Mouse (Mus musculus) embryo, embryonic 9.5 days (tissue): ENCODE results near the gene Krt12.

Source experiments
- DNase-seq: peaks from one replicate; pipeline ENCODE4 v3.0.0-alpha.2; 2017; ENCODE audit errors: extremely low spot score

Gene Krt12

DNA sequence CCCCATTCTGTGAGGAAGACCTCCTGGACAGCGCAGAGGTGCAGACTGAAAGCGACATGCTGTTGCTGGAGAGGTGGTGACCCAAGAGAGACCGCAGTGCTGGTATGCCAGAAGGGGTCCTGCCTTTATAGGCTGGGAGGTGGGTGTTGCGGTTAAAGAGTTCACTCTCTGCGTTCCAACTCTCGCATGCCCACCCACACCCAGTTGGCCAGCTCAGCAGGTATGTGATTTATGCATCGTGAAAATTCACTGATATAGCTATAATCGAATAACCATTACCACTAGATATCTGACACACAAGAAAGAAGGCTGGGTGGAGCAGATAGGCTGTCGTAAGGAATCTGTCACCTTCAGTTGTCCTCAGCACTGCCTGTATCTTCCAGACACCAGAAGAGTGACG, at the start of gene Krt12:
Krt12 (minus strand) TSS at position 101 of the 400 bp plus-strand sequence.
- no peak for DNase-seq

DNA sequence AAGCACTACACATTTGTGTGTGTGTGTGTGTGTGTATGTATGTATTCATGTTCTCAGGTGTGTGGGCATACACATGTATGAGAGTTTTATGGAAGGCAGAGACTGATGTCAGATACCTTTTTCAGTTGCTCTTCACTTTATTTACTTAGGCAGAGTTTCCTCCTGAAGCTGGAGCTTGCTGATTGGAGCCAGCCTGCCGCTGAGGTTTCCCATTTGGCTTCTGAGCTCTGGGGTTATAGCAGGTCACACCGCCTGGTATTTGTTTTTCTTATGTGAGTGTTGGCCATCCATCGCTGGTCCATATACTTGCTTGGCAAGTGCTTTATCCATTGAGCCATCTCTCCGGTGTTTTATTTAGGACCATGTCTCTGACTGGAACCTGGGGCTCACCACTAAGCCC, 47.2 kb upstream of the Krt12 start:
- DNase-seq: no peak

DNA sequence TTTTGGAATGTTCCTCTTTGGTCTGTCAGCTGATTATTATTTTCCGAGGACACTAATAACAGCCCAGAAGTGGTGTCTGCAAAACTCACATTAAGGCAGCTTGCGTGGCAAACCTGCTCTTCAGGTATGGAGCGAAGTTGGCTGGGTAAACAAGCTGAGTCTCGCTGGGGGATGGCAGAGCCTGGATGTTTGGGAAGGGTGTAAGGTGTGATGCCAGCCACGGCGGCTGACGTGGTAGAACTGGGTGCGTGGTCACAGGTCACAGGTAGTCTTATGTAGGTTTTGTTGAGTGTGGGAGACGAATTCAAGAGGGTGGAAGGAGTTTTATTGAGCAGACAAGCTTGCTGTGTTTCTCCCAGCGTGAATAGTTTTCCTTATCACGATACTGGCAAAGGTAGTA, 46.5 kb upstream of the Krt12 start:
- DNase-seq: no peak

DNA sequence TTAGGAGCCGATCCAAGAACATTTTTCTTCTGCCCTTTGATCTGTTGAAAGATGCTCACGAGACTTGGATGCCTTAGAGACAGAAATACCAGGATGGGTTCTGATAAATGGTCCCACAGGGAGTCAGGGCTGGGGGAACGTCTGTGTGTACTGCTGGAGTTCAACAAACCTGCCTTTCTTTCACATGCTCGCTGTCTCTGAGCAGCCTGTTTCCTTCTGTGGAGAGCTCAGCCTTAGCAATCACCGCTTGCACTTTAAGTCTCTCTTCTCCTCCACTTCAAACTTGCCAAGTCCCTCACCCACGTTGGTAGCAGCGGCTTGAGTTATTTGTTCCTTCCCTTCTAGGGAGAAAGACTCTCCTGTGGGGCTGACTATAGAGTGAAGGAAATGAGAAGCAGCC, 44.3 kb upstream of the Krt12 start:
- DNase-seq: no peak

DNA sequence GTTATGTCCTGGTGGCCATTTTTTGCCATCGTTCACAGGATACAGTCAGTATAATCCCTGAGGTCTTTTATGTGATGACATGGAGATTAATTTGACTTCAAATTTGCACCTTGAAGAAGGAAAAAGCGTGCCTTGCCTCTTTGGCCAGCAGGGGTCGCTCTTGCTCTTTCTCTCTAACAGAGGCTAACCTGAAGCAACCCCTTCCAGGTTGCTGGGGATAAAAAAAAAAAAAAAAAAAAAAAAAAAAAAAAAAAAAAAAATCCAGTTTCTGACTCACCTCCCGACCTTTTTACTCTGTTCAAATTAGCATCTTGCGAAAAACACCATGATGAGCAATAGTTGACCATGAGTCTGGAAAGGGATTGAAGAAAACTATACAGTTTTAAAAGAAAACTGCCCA, 42.8 kb upstream of the Krt12 start:
- DNase-seq: peak; percentile 78

DNA sequence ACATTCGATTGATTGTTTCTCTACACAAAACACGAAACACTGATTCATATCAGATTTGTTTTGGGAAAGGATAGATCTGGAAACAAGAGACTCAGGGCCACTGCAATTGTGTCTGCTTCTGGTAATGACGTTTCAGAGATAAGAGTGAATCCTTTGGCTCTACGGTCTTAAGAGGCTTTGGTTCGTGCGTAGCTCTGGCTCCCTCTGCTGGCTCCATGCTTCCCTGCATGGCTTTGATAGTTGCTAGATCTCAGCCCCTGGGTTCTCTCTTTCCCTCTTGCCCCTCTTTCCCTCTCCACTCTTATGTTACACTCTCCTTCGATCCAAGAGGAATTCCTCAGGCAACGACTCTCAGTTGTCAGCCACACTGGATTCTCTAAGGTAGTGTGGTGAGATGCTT, 41.1 kb upstream of the Krt12 start:
- DNase-seq: peak; percentile 68

DNA sequence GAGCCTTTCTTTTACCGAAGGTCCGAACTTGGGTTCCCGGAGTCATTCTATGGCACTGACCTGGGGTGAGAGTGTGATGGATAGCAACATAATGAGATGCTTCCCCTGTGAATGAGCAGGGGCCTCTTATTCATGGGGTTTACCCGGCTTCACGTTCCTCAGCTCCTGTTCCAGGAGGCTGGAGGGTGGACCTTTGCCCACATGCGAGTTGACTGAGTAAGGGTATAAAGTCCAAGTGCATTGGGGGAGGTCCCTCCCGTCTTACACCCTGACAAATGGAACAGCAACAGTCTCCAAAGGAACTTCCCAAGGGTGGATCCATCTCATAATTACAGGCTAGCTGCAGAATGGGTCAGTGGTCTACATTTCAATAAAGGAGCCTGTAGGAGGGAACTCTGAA, 39.7 kb upstream of the Krt12 start:
- no peak for DNase-seq

DNA sequence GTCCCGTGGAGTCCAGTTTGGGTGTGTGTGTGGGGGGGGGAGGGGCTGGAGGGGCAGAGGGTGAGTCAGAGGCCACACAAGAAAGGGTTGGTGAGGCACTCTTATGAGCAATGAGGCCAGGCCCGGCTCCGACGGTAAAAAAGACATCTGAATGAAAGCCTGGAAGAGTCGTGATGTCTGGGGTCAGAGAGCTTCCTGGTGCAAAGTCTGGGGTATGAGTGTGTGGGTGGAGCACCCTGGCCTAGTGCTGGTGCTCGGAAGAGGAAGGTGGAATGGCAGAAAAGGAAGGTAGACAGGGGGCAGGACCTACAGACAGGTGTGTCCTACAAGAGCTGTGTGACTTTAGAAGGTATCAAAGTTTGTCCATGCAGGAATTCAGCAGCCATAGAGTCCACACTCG, 36.8 kb upstream of the Krt12 start:
- no peak for DNase-seq

DNA sequence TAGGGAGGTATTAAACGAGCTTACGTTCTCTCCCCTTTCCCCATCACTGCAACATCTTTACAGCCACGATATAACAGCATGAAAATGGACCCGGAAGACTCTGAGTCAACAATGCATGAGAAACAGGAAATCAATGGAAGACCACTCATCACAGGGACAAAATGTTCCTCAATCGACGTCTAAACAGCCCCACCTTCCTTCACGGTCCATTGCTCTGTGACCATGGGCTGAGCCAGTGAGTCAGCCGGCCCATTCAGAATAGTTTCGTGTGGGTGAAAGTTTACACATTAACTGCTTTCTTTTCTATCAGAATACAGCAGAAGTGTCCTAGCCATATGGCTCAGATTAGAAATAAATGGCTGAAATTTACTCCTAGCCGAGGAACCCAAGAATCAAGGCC, 32.7 kb upstream of the Krt12 start:
- DNase-seq: no peak

DNA sequence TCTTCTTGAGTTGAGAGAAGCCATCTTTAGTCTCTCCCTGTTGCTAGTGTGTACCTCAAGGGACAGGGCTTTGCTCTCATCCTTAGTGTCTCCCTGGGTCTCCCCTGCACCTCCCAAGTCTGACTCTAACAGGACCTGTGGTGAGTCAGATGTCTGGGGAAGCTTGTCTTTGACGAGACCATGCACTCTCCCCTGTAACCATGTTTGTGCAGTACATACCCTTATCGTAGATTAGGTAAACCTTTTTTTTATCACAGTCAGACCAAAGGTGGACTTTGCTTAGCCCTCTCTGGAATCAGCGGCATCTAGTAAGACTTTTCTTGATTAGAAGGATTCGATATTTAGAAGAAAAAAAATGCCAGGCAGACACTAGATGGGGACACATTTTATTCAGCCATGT, 32.0 kb upstream of the Krt12 start:
- no peak for DNase-seq

DNA sequence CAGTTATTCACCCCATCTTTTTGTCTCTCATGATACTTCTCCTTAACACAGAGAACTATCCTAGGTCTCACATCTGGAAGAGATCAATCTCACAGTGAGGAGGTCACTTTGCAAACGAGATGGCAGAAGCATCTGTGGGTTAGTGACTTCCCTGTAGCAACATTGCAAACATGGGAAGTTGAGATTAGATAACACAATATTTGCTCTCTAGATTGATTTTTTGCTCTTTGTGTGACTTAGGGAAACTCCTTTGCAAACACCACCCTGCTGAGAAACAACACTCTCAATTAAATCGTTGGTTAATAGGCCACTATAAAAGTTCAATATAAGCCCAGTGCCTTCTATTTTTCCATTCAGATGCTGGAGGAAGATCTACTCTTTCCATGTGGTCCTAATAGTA, 26.7 kb upstream of the Krt12 start:
- DNase-seq: no peak

DNA sequence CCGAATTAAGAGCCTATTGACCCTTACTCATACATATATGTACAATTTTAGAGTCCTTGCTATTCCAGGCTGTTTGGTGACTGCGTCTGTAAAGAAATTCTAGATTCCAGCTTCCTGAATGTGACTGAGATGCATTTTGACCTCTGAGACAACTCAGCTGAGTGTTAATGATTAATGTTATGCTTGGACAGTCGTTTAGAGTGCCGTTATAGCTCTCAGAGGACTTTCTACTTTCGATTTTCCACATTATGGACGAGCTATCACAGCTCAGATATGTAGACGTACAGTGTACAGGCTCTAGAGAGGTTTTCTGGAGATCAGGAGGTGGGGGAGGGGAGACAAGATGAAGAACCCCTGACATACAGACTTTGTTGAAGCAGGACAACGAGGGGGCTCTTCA, 19.2 kb upstream of the Krt12 start:
- DNase-seq: no peak

DNA sequence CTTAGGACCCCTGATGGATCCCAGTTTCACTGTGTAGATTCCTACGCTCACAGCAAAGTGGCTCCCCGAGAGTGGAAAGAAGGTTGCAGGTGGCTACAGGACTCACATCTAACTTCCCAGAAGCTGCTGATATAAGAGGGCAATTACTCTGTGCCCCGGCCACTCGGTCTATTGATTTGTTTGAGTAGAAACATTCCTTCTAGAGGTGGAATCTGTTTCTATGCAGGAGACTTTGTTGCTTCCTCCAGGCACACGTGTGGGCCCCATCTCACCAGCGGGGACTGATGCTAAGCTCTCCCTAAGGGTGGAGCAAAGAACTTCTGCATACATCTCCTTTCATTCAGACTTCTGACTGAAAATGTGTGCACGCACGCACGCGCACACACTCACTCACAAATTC, 17.4 kb upstream of the Krt12 start:
- no peak for DNase-seq

DNA sequence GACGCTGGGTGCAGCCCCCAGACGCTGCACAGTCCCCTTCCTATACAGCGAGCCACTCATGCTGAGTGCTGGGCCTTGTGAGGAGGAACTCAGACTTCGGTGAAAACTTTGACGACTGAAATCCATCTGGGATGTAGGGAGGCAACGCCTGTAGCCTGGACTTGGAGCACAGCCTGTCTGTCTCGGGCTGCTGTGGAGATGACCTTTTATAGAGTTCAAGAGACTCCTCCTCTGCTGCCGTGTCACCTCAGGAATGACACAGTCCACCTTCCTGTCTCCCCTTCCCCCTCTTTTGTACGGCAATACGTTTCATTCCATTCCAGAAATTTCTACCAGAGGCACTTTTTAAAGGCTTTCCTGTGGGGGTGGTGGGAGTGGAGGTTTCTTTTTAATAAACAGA, 15.9 kb upstream of the Krt12 start, which contains the start of gene Krt20:
Krt20 (minus strand) TSS at position 179 of the 400 bp plus-strand sequence.
- DNase-seq: peak; percentile 6

DNA sequence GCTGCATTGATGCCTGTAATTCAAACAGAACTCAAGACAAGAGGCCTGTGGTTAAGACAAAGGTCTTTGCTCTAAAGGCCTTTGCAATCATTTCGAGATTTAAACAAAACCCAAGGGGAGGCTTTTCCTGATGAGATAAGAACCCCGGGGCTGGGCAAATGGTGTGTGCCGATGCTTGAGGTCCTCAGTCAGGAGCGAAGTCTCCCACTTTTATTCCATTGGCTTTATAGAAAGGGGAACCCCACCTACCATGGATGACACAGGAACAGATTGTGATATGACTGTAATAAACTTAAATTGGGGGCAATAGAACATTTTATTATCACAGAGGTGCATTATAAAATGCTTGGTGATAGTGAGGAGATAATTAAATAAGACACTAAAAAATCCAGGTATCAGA, 14.6 kb upstream of the Krt12 start:
- no peak for DNase-seq

DNA sequence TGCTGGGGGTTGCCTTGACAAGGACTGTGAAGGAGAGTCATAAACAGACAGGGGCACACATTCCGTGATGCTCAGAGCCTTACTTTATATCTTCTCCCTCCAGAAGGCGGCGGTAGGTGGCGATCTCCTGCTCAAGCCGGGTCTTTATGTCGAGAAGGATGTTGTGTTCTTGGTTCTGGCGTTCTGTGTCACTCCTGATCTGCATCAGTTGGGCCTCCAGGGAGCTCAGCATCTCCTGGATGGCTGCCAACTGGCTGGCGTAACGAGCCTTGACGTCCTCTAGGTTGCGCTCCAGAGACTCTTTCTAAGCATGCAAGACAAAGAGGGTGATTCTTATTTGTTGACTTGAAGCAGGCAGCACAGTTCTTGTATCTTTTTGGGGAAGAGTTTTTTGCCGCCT, 8.6 kb upstream of the Krt12 start:
- DNase-seq: no peak

DNA sequence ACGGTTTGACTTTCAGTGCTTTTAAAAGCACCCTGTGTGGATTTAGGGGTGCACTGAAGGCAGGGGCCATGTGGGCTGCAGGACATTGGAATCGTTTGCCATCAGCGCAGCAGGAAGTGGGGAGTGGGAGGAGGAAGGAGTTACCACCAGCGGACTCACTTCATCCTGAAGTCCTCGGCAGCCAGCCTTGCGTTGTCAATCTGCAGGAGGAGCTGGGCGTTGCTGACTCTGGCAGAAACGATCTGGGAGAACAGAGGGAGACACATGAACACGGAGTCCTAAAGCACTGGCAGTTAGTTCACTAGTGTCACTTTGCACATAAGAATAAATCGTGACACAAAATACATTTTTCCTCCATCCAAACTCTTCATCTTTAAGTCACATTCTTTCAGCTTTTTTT, 1.5 kb downstream of the Krt12 start:
- no peak for DNase-seq

DNA sequence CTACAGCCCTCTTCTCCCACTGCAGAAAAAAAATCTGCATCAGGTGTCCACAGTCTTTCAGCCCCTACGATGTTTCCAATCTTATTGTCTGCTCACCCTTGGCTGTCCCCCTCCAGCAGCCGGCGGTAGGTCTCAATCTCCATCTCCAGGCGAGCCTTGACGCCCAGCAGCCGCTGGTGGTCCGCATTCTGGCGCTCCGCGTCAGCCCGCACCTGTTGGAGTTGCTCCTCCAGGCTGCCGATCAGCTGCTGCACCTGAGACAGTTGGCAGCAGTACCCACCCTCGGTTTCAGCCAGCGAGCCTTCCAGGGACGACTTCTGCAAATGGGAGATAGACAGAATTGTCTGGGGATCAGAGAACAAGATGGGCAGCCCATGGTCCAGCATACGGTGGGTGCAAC, 4.2 kb downstream of the Krt12 start:
- DNase-seq: no peak

DNA sequence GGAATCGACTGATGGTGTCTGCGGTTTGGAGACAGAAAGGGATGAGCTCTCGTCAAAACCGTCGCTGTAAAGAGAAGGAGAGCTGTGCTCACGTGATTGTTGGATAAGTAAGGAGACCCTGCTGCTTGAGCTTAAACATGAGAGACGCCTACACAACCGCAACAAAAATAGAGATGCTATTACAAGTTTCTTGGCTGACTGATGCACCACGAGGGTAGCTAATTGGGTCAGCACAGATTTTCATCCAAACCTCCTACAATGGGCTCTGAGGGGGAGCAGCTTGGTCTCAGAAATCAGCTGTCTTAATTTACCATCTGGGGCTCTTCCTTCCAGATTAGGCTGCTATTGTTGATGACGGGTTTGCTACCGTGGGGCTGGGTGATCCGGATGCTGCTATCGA, 5.2 kb downstream of the Krt12 start:
- no peak for DNase-seq

DNA sequence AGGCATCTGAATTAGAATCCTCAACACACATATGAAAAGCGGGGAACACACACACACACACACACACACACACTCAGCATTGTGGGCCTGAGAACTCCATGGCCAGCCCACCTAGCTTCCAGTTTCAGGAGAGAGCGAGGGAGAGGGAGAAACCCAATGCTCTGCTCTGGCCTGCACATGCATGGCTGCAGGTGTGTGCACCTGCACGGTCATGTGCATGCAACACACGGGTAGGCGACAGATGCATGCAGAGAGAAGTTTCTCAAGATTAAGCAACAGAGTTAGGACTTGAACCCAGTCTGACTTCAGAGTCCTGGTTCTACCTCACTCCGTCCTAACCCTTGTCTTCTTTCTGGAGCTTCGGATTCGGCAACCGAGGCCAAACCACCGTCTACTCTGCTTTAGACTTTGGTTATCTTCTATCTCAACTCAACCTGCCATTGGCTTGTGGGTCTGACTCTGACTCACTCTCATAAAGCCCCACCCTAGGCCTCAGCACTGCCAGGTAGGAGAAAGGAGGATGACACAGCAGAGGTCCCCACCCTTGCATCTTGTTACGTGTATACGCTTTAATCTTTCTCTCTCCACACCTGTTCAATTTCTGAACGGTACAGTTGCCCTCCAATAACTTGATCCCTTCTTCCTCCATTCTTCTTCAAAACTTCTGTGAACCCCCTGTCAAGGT, 7.5 kb downstream of the Krt12 start:
- DNase-seq: no peak

DNA sequence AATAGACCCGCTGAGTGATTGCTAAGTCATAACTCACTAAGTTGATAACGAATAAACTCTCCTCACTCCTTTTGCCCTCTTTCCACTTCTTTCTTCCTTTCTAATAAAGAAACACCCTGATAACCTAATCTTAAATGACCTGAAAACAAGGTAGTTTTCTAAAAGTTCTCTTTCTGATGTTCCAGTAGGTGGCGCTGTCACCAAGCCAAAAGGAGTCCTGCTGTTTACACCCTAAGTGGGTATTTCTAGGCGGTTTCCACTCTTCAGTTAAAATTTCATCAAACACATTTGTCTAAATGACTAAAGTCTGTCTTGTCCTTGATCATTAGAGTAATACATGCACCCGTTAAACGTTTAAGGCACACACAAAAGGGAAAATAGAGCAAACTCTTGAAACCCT, 8.8 kb downstream of the Krt12 start:
- DNase-seq: peak; percentile 25

DNA sequence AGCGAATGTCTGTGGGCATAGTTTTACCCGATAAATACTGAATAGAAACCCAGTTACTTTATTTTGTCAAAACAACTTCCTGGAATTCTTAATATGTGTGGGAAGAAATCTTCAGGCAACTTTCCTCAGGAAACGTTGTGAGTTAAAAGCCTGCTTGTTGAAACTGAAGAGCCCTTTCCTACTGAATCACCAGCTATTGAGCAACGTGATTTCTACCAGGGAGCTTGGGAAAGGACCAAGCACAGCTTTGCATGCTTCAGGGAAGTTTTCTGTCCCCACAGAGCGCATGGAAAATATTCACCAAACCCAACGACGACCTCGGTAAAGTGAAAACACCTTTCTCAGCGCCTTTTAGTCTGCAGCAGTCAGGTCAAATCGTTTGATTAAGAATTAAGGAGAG, 15.9 kb downstream of the Krt12 start:
- DNase-seq: no peak

DNA sequence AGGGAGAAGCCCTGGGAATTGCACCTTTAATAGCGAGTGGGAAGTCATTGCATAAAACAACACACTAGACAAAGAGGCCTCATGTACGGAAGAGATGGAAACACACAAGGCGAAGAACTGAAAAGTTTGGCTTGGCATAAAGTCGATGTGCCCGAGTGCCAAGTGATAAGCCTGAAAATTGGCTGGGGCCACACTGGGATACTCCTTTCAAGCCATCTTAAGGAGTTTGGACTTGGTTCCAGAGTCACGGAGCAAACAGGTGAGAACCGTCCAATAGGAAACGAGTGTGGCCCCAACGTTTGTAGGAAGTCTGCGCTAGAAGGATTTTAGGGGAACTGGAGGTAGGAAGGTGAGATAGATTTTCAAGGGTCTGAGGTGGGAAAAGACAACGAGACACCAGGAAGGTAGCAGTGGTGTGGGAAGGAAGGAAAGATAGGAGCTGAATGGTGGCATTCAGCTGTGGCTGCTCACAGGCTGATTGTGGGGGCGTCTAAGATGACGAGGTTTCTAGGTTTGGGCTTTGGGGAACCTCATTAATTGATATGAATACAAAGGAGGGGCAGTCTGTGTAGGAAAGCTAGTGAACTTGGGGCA, 22.0 kb downstream of the Krt12 start:
- no peak for DNase-seq

DNA sequence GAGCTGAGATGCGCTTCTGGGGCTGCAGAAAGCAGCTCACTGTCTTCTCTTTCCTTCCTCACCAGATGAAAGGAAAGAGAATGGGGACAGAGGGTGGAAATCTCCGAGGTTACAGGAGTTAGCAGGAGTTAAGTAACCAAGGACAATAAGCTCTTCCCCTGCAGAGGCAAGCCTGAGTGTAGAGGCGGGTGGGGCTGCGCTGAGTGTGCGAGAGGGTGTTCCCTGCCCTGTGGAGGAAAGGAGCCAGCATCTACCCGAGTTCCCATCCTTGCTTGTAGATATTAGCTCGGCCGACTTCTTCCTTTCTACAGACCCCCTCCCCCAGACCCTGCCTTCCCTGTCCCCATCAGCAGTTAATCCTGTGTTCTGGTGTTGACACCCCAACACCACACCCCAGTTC, 23.2 kb downstream of the Krt12 start:
- DNase-seq: no peak
